Mouse (Mus musculus): ENCODE data around the gene Ppp3ca.

The Ppp3ca gene

GRCm38 (mm10) chr3:136670110-136670359 is at the start of gene Ppp3ca:
Ppp3ca (plus strand) TSS chr3:136670124.
- DNase-seq (ENCODE audit: low read depth) = no peak

- no peak for DNase-seq (ENCODE audit: low read depth)
Observed at GRCm38 (mm10) chr3:136640544-136641230, 29.2 kb upstream of the Ppp3ca start.

GRCm38 (mm10) chr3:136650966-136651365 is 19.0 kb upstream of the Ppp3ca start:
- DNase-seq (ENCODE audit: low read depth) = no peak

GRCm38 (mm10) chr3:136651496-136651895 is 18.4 kb upstream of the Ppp3ca start:
- no peak for DNase-seq (ENCODE audit: low read depth)

- DNase-seq (ENCODE audit: low read depth) = no peak
Observed at GRCm38 (mm10) chr3:136656460-136657035, 13.4 kb upstream of the Ppp3ca start.

GRCm38 (mm10) chr3:136658681-136659080 is 11.2 kb upstream of the Ppp3ca start:
- DNase-seq (ENCODE audit: low read depth) = no peak

GRCm38 (mm10) chr3:136665119-136665518 is 4.8 kb upstream of the Ppp3ca start:
- DNase-seq (ENCODE audit: low read depth) = no peak

- DNase-seq (ENCODE audit: low read depth) = no peak
Observed at GRCm38 (mm10) chr3:136668072-136668471, 1.9 kb upstream of the Ppp3ca start.

- DNase-seq (ENCODE audit: low read depth) = peak; percentile 97
Observed at GRCm38 (mm10) chr3:136669231-136670109, 454 bp upstream of the Ppp3ca start.

GRCm38 (mm10) chr3:136670360-136671131 is 622 bp downstream of the Ppp3ca start:
- DNase-seq (ENCODE audit: low read depth) = peak; percentile 68

GRCm38 (mm10) chr3:136671161-136671939 is 1.4 kb downstream of the Ppp3ca start:
- peak; percentile 74 for DNase-seq (ENCODE audit: low read depth)

GRCm38 (mm10) chr3:136671940-136672278 is 2.0 kb downstream of the Ppp3ca start:
- DNase-seq (ENCODE audit: low read depth) = no peak

GRCm38 (mm10) chr3:136672870-136673269 is 2.9 kb downstream of the Ppp3ca start:
- no peak for DNase-seq (ENCODE audit: low read depth)

- DNase-seq (ENCODE audit: low read depth) = peak; percentile 17
Observed at GRCm38 (mm10) chr3:136673363-136673762, 3.4 kb downstream of the Ppp3ca start.

- DNase-seq (ENCODE audit: low read depth) = no peak
Observed at GRCm38 (mm10) chr3:136674486-136674885, 4.6 kb downstream of the Ppp3ca start.

GRCm38 (mm10) chr3:136676991-136677390 is 7.1 kb downstream of the Ppp3ca start:
- DNase-seq (ENCODE audit: low read depth) = no peak

GRCm38 (mm10) chr3:136678386-136678785 is 8.5 kb downstream of the Ppp3ca start:
- no peak for DNase-seq (ENCODE audit: low read depth)

- DNase-seq (ENCODE audit: low read depth) = no peak
Observed at GRCm38 (mm10) chr3:136679903-136680491, 10.1 kb downstream of the Ppp3ca start.

- DNase-seq (ENCODE audit: low read depth) = no peak
Observed at GRCm38 (mm10) chr3:136682242-136682641, 12.3 kb downstream of the Ppp3ca start.

GRCm38 (mm10) chr3:136684191-136684958 is 14.5 kb downstream of the Ppp3ca start:
- no peak for DNase-seq (ENCODE audit: low read depth)
